Mouse (Mus musculus) hindbrain, embryonic 12.5 days (tissue): ENCODE results near the gene Slc7a10. TPM values are rescaled to one million over a fixed set of nuclear protein-coding genes. Genes with fewer than 3 reads are reported as not detected.

ENCODE experiments used
- ATAC-seq: fragments of 200-750 bp; cut with Nextera tagmentation; 2 replicates; pipeline ENCODE4 v1.8.0; 2017; ENCODE audit warnings: moderate TSS enrichment; ENCODE audit not compliant: low FRiP score
- H3K27ac ChIP-seq: fragments of 300-500 bp; sonication (generic); 2 replicates; pipeline ENCODE4 v1.5.1; 2016; ENCODE audit warnings: mild to moderate bottlenecking
- H3K27me3 ChIP-seq: fragments of 300-500 bp; sonication (generic); 2 replicates; pipeline ENCODE4 v1.6.1; 2016; ENCODE audit warnings: mild to moderate bottlenecking
- H3K36me3 ChIP-seq: fragments of 300-500 bp; sonication (generic); 2 replicates; pipeline ENCODE4 v1.6.1; 2016; ENCODE audit warnings: mild to moderate bottlenecking
- H3K4me1 ChIP-seq: fragments of 300-500 bp; sonication (generic); 2 replicates; pipeline ENCODE4 v1.6.1; 2016
- H3K4me2 ChIP-seq: fragments of 300-500 bp; sonication (generic); replicated peaks from 2 replicates; pipeline ENCODE4 v1.6.1; 2016; ENCODE audit warnings: mild to moderate bottlenecking
- H3K4me3 ChIP-seq: fragments of 300-500 bp; sonication (generic); 2 replicates; pipeline ENCODE4 v1.5.1; 2016; ENCODE audit warnings: mild to moderate bottlenecking
- H3K9ac ChIP-seq: fragments of 300-500 bp; sonication (generic); 2 replicates; pipeline ENCODE4 v1.6.1; 2016; ENCODE audit warnings: mild to moderate bottlenecking, moderate library complexity
- H3K9me3 ChIP-seq: fragments of 300-500 bp; sonication (generic); replicated peaks from 2 replicates; pipeline ENCODE4 v1.6.1; 2016; ENCODE audit warnings: mild to moderate bottlenecking
- WGBS: fragments of 180-500 bp; shearing (Covaris S2); methylation state at CpG from one replicate; pipeline ENCODE4 v1.1.7; 2016; 5-methylcytosine and 5-hydroxymethylcytosine counted together
- polyA plus RNA-seq: library from polyadenylated mRNA; unstranded; fragments of >200 nt; fragmentation: Nextera tagmentation; extraction: Ambion mirVana; gene quantifications from 2 replicates; pipeline ENCODE4 v1.2.1, GENCODE M21; 2016

Slc7a10 gene
- polyA plus RNA-seq, 1 experiment from 2014 or later = 1.9 TPM

- Histone ChIP-seq H3K27ac (no peak overlapping the region), H3K4me1 (no peaks in the 10 kb centered on the region), H3K27me3 (peaks cover 6% of the 10 kb centered on the region; the same call in 1 of the 2 replicates), H3K9me3 (peaks cover 3% of the 10 kb centered on the region; the same call in 1 of the 2 replicates), H3K4me2 (no peak overlapping the region), H3K4me3 (no peak overlapping the region), H3K36me3 (no peaks in the 10 kb centered on the region), H3K9ac (no peak overlapping the region)
- no peak for ATAC-seq
- WGBS = 73% methylated on average over 16 of the region's 16 CpGs
Observed at GRCm38 (mm10) chr7:35156561-35157477, 29.4 kb upstream of the Slc7a10 start.

GRCm38 (mm10) chr7:35157512-35157911, 28.7 kb upstream of the Slc7a10 start:
- H3K27me3 ChIP-seq = peaks cover 6% of the 10 kb centered on the region; the same call in 1 of the 2 replicates
- H3K4me1 ChIP-seq = no peaks in the 10 kb centered on the region
- H3K9ac ChIP-seq = no peak overlapping the region
- peaks cover 3% of the 10 kb centered on the region; the same call in 1 of the 2 replicates for H3K9me3 ChIP-seq
- 83% methylated on average over 3 of the region's 3 CpGs for WGBS
- H3K4me3 ChIP-seq = no peak overlapping the region
- H3K4me2 ChIP-seq = no peak overlapping the region
- H3K27ac ChIP-seq = no peak overlapping the region
- no peaks in the 10 kb centered on the region for H3K36me3 ChIP-seq
- ATAC-seq = no peak

- no peak overlapping the region for H3K27ac ChIP-seq
- H3K4me1 ChIP-seq = no peaks in the 10 kb centered on the region
- H3K36me3 ChIP-seq = no peaks in the 10 kb centered on the region
- WGBS = 81% methylated on average over 6 of the region's 6 CpGs
- H3K27me3 ChIP-seq = no peaks in the 10 kb centered on the region
- H3K4me2 ChIP-seq = no peak overlapping the region
- ATAC-seq = no peak
- H3K4me3 ChIP-seq = no peak overlapping the region
- peaks cover 3% of the 10 kb centered on the region; the same call in 1 of the 2 replicates for H3K9me3 ChIP-seq
- H3K9ac ChIP-seq = no peak overlapping the region
Observed at GRCm38 (mm10) chr7:35162443-35162842, 23.7 kb upstream of the Slc7a10 start.

- ATAC-seq = no peak
- WGBS = 70% methylated on average over 7 of the region's 7 CpGs
- no peaks in the 10 kb centered on the region for H3K4me1 ChIP-seq
Observed at GRCm38 (mm10) chr7:35163600-35163999, 22.6 kb upstream of the Slc7a10 start.

GRCm38 (mm10) chr7:35164131-35164530, 22.1 kb upstream of the Slc7a10 start:
- no peaks in the 10 kb centered on the region for H3K4me1 ChIP-seq
- H3K4me2 ChIP-seq = no peak overlapping the region
- H3K27ac ChIP-seq = no peak overlapping the region
- no peaks in the 10 kb centered on the region for H3K27me3 ChIP-seq
- peaks cover 3% of the 10 kb centered on the region; the same call in 1 of the 2 replicates for H3K9me3 ChIP-seq
- H3K36me3 ChIP-seq = no peaks in the 10 kb centered on the region
- H3K9ac ChIP-seq = no peak overlapping the region
- no peak for ATAC-seq
- WGBS = 76% methylated on average over 6 of the region's 6 CpGs
- no peak overlapping the region for H3K4me3 ChIP-seq

More at GRCm38 (mm10) chr7:35163600-35163999, 22.6 kb upstream of the Slc7a10 start:
- H3K9me3 ChIP-seq = peaks cover 3% of the 10 kb centered on the region; the same call in 1 of the 2 replicates
- no peak overlapping the region for H3K27ac ChIP-seq
- no peak overlapping the region for H3K4me3 ChIP-seq
- H3K4me2 ChIP-seq = no peak overlapping the region
- H3K9ac ChIP-seq = no peak overlapping the region
- H3K27me3 ChIP-seq = no peaks in the 10 kb centered on the region
- no peaks in the 10 kb centered on the region for H3K36me3 ChIP-seq

- Histone ChIP-seq H3K4me1 (peaks cover 3% of the 10 kb centered on the region; the same call in 1 of the 2 replicates), H3K9me3 (no peaks in the 10 kb centered on the region), H3K9ac (no peak overlapping the region), H3K4me3 (no peak overlapping the region), H3K4me2 (no peak overlapping the region), H3K27me3 (peaks cover 13% of the 10 kb centered on the region; the same call in 1 of the 2 replicates), H3K36me3 (no peaks in the 10 kb centered on the region), H3K27ac (no peak overlapping the region)
- no peak for ATAC-seq
- 83% methylated on average over 5 of the region's 5 CpGs for WGBS
Observed at GRCm38 (mm10) chr7:35166988-35167387, 19.2 kb upstream of the Slc7a10 start.

- Histone ChIP-seq H3K36me3 (no peaks in the 10 kb centered on the region), H3K27me3 (peaks cover 17% of the 10 kb centered on the region; the same call in 1 of the 2 replicates), H3K9ac (no peak overlapping the region), H3K4me3 (no peak overlapping the region), H3K27ac (no peak overlapping the region), H3K4me1 (peaks cover 5% of the 10 kb centered on the region), H3K4me2 (no peak overlapping the region), H3K9me3 (no peaks in the 10 kb centered on the region)
- 31% methylated on average over 2 of the region's 2 CpGs for WGBS
- ATAC-seq = no peak
Observed at GRCm38 (mm10) chr7:35167925-35168324, 18.3 kb upstream of the Slc7a10 start.

GRCm38 (mm10) chr7:35169341-35169740, 16.8 kb upstream of the Slc7a10 start:
- 16% methylated on average over 6 of the region's 6 CpGs for WGBS
- H3K27me3 ChIP-seq = peaks cover 24% of the 10 kb centered on the region; the same call in 1 of the 2 replicates
- H3K36me3 ChIP-seq = no peaks in the 10 kb centered on the region
- no peaks in the 10 kb centered on the region for H3K9me3 ChIP-seq
- peaks cover 5% of the 10 kb centered on the region for H3K4me1 ChIP-seq
- H3K9ac ChIP-seq = no peak overlapping the region
- H3K4me3 ChIP-seq = no peak overlapping the region
- no peak for ATAC-seq
- H3K4me2 ChIP-seq = no peak overlapping the region
- no peak overlapping the region for H3K27ac ChIP-seq

GRCm38 (mm10) chr7:35171867-35172382, 14.3 kb upstream of the Slc7a10 start:
- WGBS = 2% methylated on average over 16 of the region's 16 CpGs
- H3K9ac ChIP-seq = no peak overlapping the region

GRCm38 (mm10) chr7:35172519-35172918, 13.7 kb upstream of the Slc7a10 start:
- no peaks in the 10 kb centered on the region for H3K36me3 ChIP-seq
- peaks cover 29% of the 10 kb centered on the region; the same call in 1 of the 2 replicates for H3K27me3 ChIP-seq
- no peak overlapping the region for H3K4me2 ChIP-seq
- WGBS = 75% methylated on average over 4 of the region's 4 CpGs
- H3K9me3 ChIP-seq = no peaks in the 10 kb centered on the region
- no peak overlapping the region for H3K27ac ChIP-seq
- H3K4me3 ChIP-seq = no peak overlapping the region
- H3K4me1 ChIP-seq = peaks cover 9% of the 10 kb centered on the region
- no peak for ATAC-seq
- H3K9ac ChIP-seq = no peak overlapping the region

More at GRCm38 (mm10) chr7:35171867-35172382, 14.3 kb upstream of the Slc7a10 start:
- H3K9me3 ChIP-seq = no peaks in the 10 kb centered on the region
- peaks cover 29% of the 10 kb centered on the region; the same call in 1 of the 2 replicates for H3K27me3 ChIP-seq
- peaks cover 9% of the 10 kb centered on the region for H3K4me1 ChIP-seq
- no peaks in the 10 kb centered on the region for H3K36me3 ChIP-seq
- H3K4me2 ChIP-seq = peak overlapping the region; percentile 41
- H3K4me3 ChIP-seq = no peak overlapping the region
- peak; percentile 74 for ATAC-seq
- H3K27ac ChIP-seq = no peak overlapping the region

GRCm38 (mm10) chr7:35175533-35175932, 10.7 kb upstream of the Slc7a10 start:
- H3K36me3 ChIP-seq = no peaks in the 10 kb centered on the region
- peaks cover 26% of the 10 kb centered on the region; the same call in 1 of the 2 replicates for H3K27me3 ChIP-seq
- WGBS = 87% methylated on average over 4 of the region's 4 CpGs
- H3K4me2 ChIP-seq = no peak overlapping the region
- H3K4me3 ChIP-seq = no peak overlapping the region
- ATAC-seq = no peak
- no peaks in the 10 kb centered on the region for H3K9me3 ChIP-seq
- no peak overlapping the region for H3K9ac ChIP-seq
- H3K4me1 ChIP-seq = peaks cover 9% of the 10 kb centered on the region
- H3K27ac ChIP-seq = no peak overlapping the region
